Mouse (Mus musculus) embryonic facial prominence, embryonic 14.5 days (tissue): Measurements from ENCODE around the gene Tra2a. TPM values are rescaled to one million over a fixed set of nuclear protein-coding genes. Genes with fewer than 3 reads are reported as not detected.

Experiments
- ATAC-seq: fragments of 200-750 bp; cut with Nextera tagmentation; 2 replicates; pipeline ENCODE4 v1.8.0; 2017; ENCODE audit warnings: low read depth, moderate number of reproducible peaks, moderate TSS enrichment
- DNase-seq: peaks from one replicate; pipeline ENCODE4 v3.0.0-alpha.2; 2015; ENCODE audit warnings: low spot score
- H3K27ac ChIP-seq: fragments of 300-500 bp; sonication (generic); replicated peaks from 2 replicates; pipeline ENCODE4 v1.5.1; 2014; ENCODE audit warnings: low read depth, mild to moderate bottlenecking, low read length, moderate library complexity
- H3K27me3 ChIP-seq: fragments of 300-500 bp; sonication (generic); replicated peaks from 2 replicates; pipeline ENCODE4 v1.6.1; 2014; ENCODE audit warnings: low read length; ENCODE audit not compliant: control insufficient read depth, insufficient read depth
- H3K36me3 ChIP-seq: fragments of 300-500 bp; sonication (generic); 2 replicates; pipeline ENCODE4 v1.6.1; 2014; ENCODE audit warnings: low read length, mixed read lengths; ENCODE audit not compliant: control insufficient read depth, insufficient read depth
- H3K4me1 ChIP-seq: fragments of 300-500 bp; sonication (generic); 2 replicates; pipeline ENCODE4 v1.6.1; 2014; ENCODE audit warnings: antibody characterized with exemption, low read length; ENCODE audit not compliant: control insufficient read depth, insufficient read depth
- H3K4me2 ChIP-seq: fragments of 300-500 bp; sonication (generic); 2 replicates; pipeline ENCODE4 v1.6.1; 2014; ENCODE audit warnings: low read depth, mild to moderate bottlenecking, low read length, moderate library complexity, mixed read lengths
- H3K4me3 ChIP-seq: fragments of 300-500 bp; sonication (generic); 2 replicates; pipeline ENCODE4 v1.5.1; 2014; ENCODE audit warnings: low read depth, mild to moderate bottlenecking, low read length
- H3K9ac ChIP-seq: fragments of 300-500 bp; sonication (generic); 2 replicates; pipeline ENCODE4 v1.6.1; 2014; ENCODE audit warnings: low read depth, mild to moderate bottlenecking, low read length, moderate library complexity, mixed read lengths
- H3K9me3 ChIP-seq: fragments of 300-500 bp; sonication (generic); 2 replicates; pipeline ENCODE4 v1.6.1; 2016; ENCODE audit warnings: low read length; ENCODE audit not compliant: control insufficient read depth
- WGBS: fragments of 180-500 bp; shearing (Covaris S2); extraction: QIAGEN DNeasy Blood & Tissue Kit; methylation state at CpG from one replicate; pipeline ENCODE4 v1.1.7; 2014; 5-methylcytosine and 5-hydroxymethylcytosine counted together
- polyA plus RNA-seq: library from polyadenylated mRNA; unstranded; fragments of >200 nt; fragmentation: Nextera tagmentation; extraction: Ambion mirVana; gene quantifications from 2 replicates; pipeline ENCODE4 v1.2.1, GENCODE M21; 2014

Tra2a gene
- polyA plus RNA-seq, 1 experiment from 2014 or later: 40.6 TPM

DNA sequence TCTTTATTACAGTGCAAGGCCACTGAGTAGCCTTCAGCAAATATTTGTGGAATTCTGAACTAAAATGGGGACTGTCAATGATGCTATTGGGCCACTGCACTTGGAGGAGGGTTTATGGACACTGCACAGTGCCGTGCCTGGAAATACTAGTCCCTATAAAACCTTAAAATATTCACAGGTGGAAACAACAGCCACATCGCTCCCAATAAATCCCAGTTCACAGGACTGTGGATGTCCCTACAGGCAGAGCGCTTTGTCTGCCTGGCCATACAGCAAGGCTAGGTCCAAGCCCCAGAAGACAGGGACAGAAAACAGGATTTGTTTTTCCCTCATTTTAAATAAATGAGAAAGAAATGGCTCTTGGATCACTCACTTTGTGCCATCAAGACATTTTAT is 38.1 kb downstream of the Tra2a start:
- Histone ChIP-seq H3K9me3 (no peaks in the 10 kb centered on the region), H3K27me3 (no peaks in the 10 kb centered on the region), H3K9ac (no peak overlapping the region), H3K27ac (no peak overlapping the region), H3K4me1 (0 out of 2 replicates have a peak, but pooled peaks cover 2% of the 10 kb centered on the region), H3K36me3 (no peaks in the 10 kb centered on the region), H3K4me3 (no peak overlapping the region), H3K4me2 (no peak overlapping the region)
- ATAC-seq (no peak), DNase-seq (no peak)
- 83% methylated on average over 3 of the region's 3 CpGs for WGBS

GRCm38 (mm10) chr6:49224923-49225727 is 38.7 kb downstream of the Tra2a start:
- Histone ChIP-seq H3K4me3 (no peak overlapping the region), H3K9ac (no peak overlapping the region), H3K27ac (no peak overlapping the region), H3K9me3 (no peaks in the 10 kb centered on the region), H3K27me3 (no peaks in the 10 kb centered on the region), H3K36me3 (no peaks in the 10 kb centered on the region), H3K4me2 (no peak overlapping the region), H3K4me1 (0 out of 2 replicates have a peak, but pooled peaks cover 2% of the 10 kb centered on the region)
- 61% methylated on average over 11 of the region's 11 CpGs for WGBS
- ATAC-seq: peak; percentile 27; the same call in 1 of the 2 replicates
- peak; percentile 31 for DNase-seq

- H3K4me3 ChIP-seq: no peak overlapping the region
- no peak overlapping the region for H3K9ac ChIP-seq
- no peaks in the 10 kb centered on the region for H3K27me3 ChIP-seq
- H3K36me3 ChIP-seq: no peaks in the 10 kb centered on the region
- 0 out of 2 replicates have a peak overlapping the region, but pooled peaks have one; percentile 16 for H3K4me2 ChIP-seq
- DNase-seq (peak; percentile 72), ATAC-seq (no peak)
- 3% methylated on average over 7 of the region's 7 CpGs for WGBS
- no peaks in the 10 kb centered on the region for H3K4me1 ChIP-seq
- no peaks in the 10 kb centered on the region for H3K9me3 ChIP-seq
- H3K27ac ChIP-seq: no peak overlapping the region
Measured at GRCm38 (mm10) chr6:49221906-49222305, 41.9 kb downstream of the Tra2a start.

- ATAC-seq (no peak), DNase-seq (no peak)
- H3K4me2 ChIP-seq: peak overlapping the region; percentile 53
- peak overlapping the region; percentile 13 for H3K4me3 ChIP-seq
- 3% methylated on average over 16 of the region's 16 CpGs for WGBS
- H3K36me3 ChIP-seq: no peaks in the 10 kb centered on the region
- H3K27me3 ChIP-seq: no peaks in the 10 kb centered on the region
- no peaks in the 10 kb centered on the region for H3K4me1 ChIP-seq
- H3K9ac ChIP-seq: 0 out of 2 replicates have a peak overlapping the region, but pooled peaks have one; percentile 38
- H3K9me3 ChIP-seq: no peaks in the 10 kb centered on the region
- H3K27ac ChIP-seq: no peak overlapping the region
Measured at GRCm38 (mm10) chr6:49219920-49220604, 43.8 kb downstream of the Tra2a start.

GRCm38 (mm10) chr6:49219001-49219560 is 44.8 kb downstream of the Tra2a start:
- no peak overlapping the region for H3K4me3 ChIP-seq
- ATAC-seq: no peak
- H3K36me3 ChIP-seq: no peaks in the 10 kb centered on the region
- H3K27ac ChIP-seq: no peak overlapping the region
- no peak overlapping the region for H3K4me2 ChIP-seq
- H3K9ac ChIP-seq: no peak overlapping the region
- H3K9me3 ChIP-seq: no peaks in the 10 kb centered on the region
- 17% methylated on average over 4 of the region's 4 CpGs for WGBS
- no peak for DNase-seq
- H3K27me3 ChIP-seq: no peaks in the 10 kb centered on the region
- H3K4me1 ChIP-seq: no peaks in the 10 kb centered on the region

GRCm38 (mm10) chr6:49218275-49218802 is 45.5 kb downstream of the Tra2a start:
- Histone ChIP-seq H3K4me3 (peak overlapping the region; percentile 64), H3K4me2 (peak overlapping the region; percentile 90), H3K27me3 (no peaks in the 10 kb centered on the region), H3K4me1 (peaks cover under 1% of the 10 kb centered on the region; the same call in 1 of the 2 replicates), H3K27ac (no peak overlapping the region), H3K9ac (peak overlapping the region; percentile 51), H3K9me3 (no peaks in the 10 kb centered on the region), H3K36me3 (no peaks in the 10 kb centered on the region)
- DNase-seq (no peak), ATAC-seq (no peak)
- WGBS: under 1% methylated on average over 30 of the region's 31 CpGs

- Histone ChIP-seq H3K9me3 (no peaks in the 10 kb centered on the region), H3K9ac (peak overlapping the region; percentile 77), H3K27me3 (no peaks in the 10 kb centered on the region), H3K4me1 (peaks cover 7% of the 10 kb centered on the region), H3K4me2 (peak overlapping the region; percentile 90), H3K4me3 (peak overlapping the region; percentile 64), H3K27ac (peak overlapping the region; percentile 94), H3K36me3 (no peaks in the 10 kb centered on the region)
- ATAC-seq: peak; percentile 96
- WGBS: under 1% methylated on average over 44 of the region's 56 CpGs
- peak; percentile 99 for DNase-seq
Measured at GRCm38 (mm10) chr6:49217581-49218274, 46.1 kb downstream of the Tra2a start.
